Mouse (Mus musculus) small intestine, adult 2 months (tissue): ENCODE measurements around the gene Prss8.

ENCODE experiments used
- CTCF ChIP-seq: fragments of 200-500 bp; IDR thresholded peaks from 2 replicates; pipeline ENCODE4 v1.5.1; 2012; ENCODE audit warnings: low read depth, mild to moderate bottlenecking, control low read depth, inconsistent platforms, low read length, moderate library complexity, mixed read lengths; ENCODE audit not compliant: insufficient replicate concordance, insufficient read length; ENCODE audit errors: extremely low read depth
- POLR2A ChIP-seq: fragments of 200-500 bp; IDR thresholded peaks from 2 replicates; pipeline ENCODE4 v1.6.1; 2012; ENCODE audit warnings: low read depth, mild to moderate bottlenecking, control low read depth, inconsistent platforms, low read length, moderate library complexity

- TF ChIP-seq CTCF: no peak
- no peak for TF ChIP-seq POLR2A
These were observed 2.5 kb upstream of the Prss8 start for GRCm38 (mm10) chr7:127932273-127933031.
